Mouse (Mus musculus) ES-Bruce4 (cell line): ENCODE measurements at regions not wholly inside any gene's neighbourhood (a gene's known extent, or its start where the extent isn't known, plus 50 kb on each side); places are given as distances from the start of the nearest gene placed in this dataset.

Experiments used
- H3K27ac ChIP-seq: 2 replicates; pipeline ENCODE4 v1.5.1; 2012; ENCODE audit warnings: low read length, inconsistent platforms; ENCODE audit not compliant: insufficient read depth
- H3K27me3 ChIP-seq: 2 replicates; pipeline ENCODE4 v1.6.1; 2012; ENCODE audit warnings: mild to moderate bottlenecking, low read length, inconsistent platforms; ENCODE audit not compliant: control insufficient read depth, poor library complexity, insufficient read depth, severe bottlenecking
- H3K36me3 ChIP-seq: 2 replicates; pipeline ENCODE4 v1.6.1; 2012; ENCODE audit warnings: inconsistent platforms, mild to moderate bottlenecking, low read length, moderate library complexity; ENCODE audit not compliant: control insufficient read depth, poor library complexity, insufficient read depth, severe bottlenecking
- H3K4me1 ChIP-seq: one replicate; pipeline ENCODE4 v1.8.1; 2011; ENCODE audit warnings: low read length; ENCODE audit not compliant: control insufficient read depth, insufficient read depth
- H3K4me3 ChIP-seq: 2 replicates; pipeline ENCODE4 v1.5.1; 2011; ENCODE audit warnings: low read depth, mild to moderate bottlenecking, low read length
- H3K9ac ChIP-seq: 2 replicates; pipeline ENCODE4 v1.6.1; 2012; ENCODE audit warnings: low read depth, mild to moderate bottlenecking, inconsistent platforms; ENCODE audit not compliant: poor library complexity, severe bottlenecking
- H3K9me3 ChIP-seq: replicated peaks from 2 replicates; pipeline ENCODE4 v1.6.1; 2012; ENCODE audit warnings: mild to moderate bottlenecking, low read length, inconsistent platforms; ENCODE audit not compliant: control insufficient read depth, poor library complexity, insufficient read depth, severe bottlenecking
- CTCF ChIP-seq: IDR thresholded peaks from one replicate; pipeline ENCODE4 v1.8.1; 2011; ENCODE audit warnings: low read depth, low read length
- EP300 ChIP-seq: IDR thresholded peaks from 2 replicates; pipeline ENCODE4 v1.6.1; 2011; ENCODE audit warnings: low read depth, low read length; ENCODE audit not compliant: insufficient read depth
- POLR2A ChIP-seq: IDR thresholded peaks from one replicate; pipeline ENCODE4 v1.8.1; 2011; ENCODE audit warnings: low read length; ENCODE audit not compliant: insufficient read depth

GRCm38 (mm10) chr19:56069266-56069665 is 217.7 kb upstream of the Habp2 start:
- Histone ChIP-seq H3K27ac (no peak overlapping the region), H3K9me3 (0 out of 2 replicates have a peak, but pooled peaks cover 6% of the 10 kb centered on the region), H3K9ac (no peak overlapping the region), H3K27me3 (no peaks in the 10 kb centered on the region), H3K4me1 (no peaks in the 10 kb centered on the region), H3K36me3 (no peaks in the 10 kb centered on the region), H3K4me3 (no peak overlapping the region)
- no peak for TF ChIP-seq CTCF
- no peak for TF ChIP-seq EP300
- TF ChIP-seq POLR2A = no peak

GRCm38 (mm10) chr19:56071340-56071739 is 215.6 kb upstream of the Habp2 start:
- Histone ChIP-seq H3K4me1 (no peaks in the 10 kb centered on the region), H3K36me3 (no peaks in the 10 kb centered on the region), H3K27ac (no peak overlapping the region), H3K4me3 (no peak overlapping the region), H3K9me3 (no peaks in the 10 kb centered on the region), H3K9ac (no peak overlapping the region), H3K27me3 (no peaks in the 10 kb centered on the region)
- TF ChIP-seq EP300 (no peak), CTCF (no peak), POLR2A (no peak)

- no peaks in the 10 kb centered on the region for H3K9me3 ChIP-seq
- H3K9ac ChIP-seq = no peak overlapping the region
- no peaks in the 10 kb centered on the region for H3K4me1 ChIP-seq
- H3K27ac ChIP-seq = no peak overlapping the region
- no peaks in the 10 kb centered on the region for H3K27me3 ChIP-seq
- no peak for TF ChIP-seq CTCF
- no peak for TF ChIP-seq EP300
- no peak for TF ChIP-seq POLR2A
- no peak overlapping the region for H3K4me3 ChIP-seq
- H3K36me3 ChIP-seq = no peaks in the 10 kb centered on the region
Observed at GRCm38 (mm10) chr19:56076128-56076527, 210.8 kb upstream of the Habp2 start.

GRCm38 (mm10) chr19:56077491-56077890 is 209.4 kb upstream of the Habp2 start:
- Histone ChIP-seq H3K4me1 (no peaks in the 10 kb centered on the region), H3K36me3 (no peaks in the 10 kb centered on the region), H3K9ac (no peak overlapping the region)

GRCm38 (mm10) chr19:56086413-56087083 is 200.4 kb upstream of the Habp2 start:
- Histone ChIP-seq H3K36me3 (no peaks in the 10 kb centered on the region), H3K9me3 (no peaks in the 10 kb centered on the region), H3K4me1 (no peaks in the 10 kb centered on the region), H3K4me3 (no peak overlapping the region), H3K27me3 (no peaks in the 10 kb centered on the region; the same call in 1 of the 2 replicates), H3K9ac (no peak overlapping the region), H3K27ac (no peak overlapping the region)
- no peak for TF ChIP-seq CTCF
- no peak for TF ChIP-seq POLR2A
- TF ChIP-seq EP300 = no peak

More at GRCm38 (mm10) chr19:56077491-56077890, 209.4 kb upstream of the Habp2 start:
- no peak overlapping the region for H3K27ac ChIP-seq
- TF ChIP-seq POLR2A (no peak), CTCF (no peak), EP300 (no peak)
- H3K9me3 ChIP-seq = no peaks in the 10 kb centered on the region
- H3K27me3 ChIP-seq = no peaks in the 10 kb centered on the region
- no peak overlapping the region for H3K4me3 ChIP-seq

- Histone ChIP-seq H3K9me3 (no peaks in the 10 kb centered on the region), H3K27me3 (no peaks in the 10 kb centered on the region; the same call in 1 of the 2 replicates), H3K9ac (no peak overlapping the region), H3K4me1 (no peaks in the 10 kb centered on the region), H3K27ac (no peak overlapping the region), H3K4me3 (no peak overlapping the region), H3K36me3 (no peaks in the 10 kb centered on the region)
- no peak for TF ChIP-seq CTCF
- no peak for TF ChIP-seq EP300
- no peak for TF ChIP-seq POLR2A
Observed at GRCm38 (mm10) chr19:56087127-56087526, 199.8 kb upstream of the Habp2 start.
